Mouse (Mus musculus): ENCODE measurements around the gene Nufip2. TPM values are rescaled to one million over a fixed set of nuclear protein-coding genes. Genes with fewer than 3 reads are reported as not detected.
A peak's percentile ranks its signal among the peaks of the same experiment; 100 is the strongest.
"Not testable (repeated sequence)": the region's sequence is repeated elsewhere in the genome, so short reads cannot be mapped to it uniquely, and the experiment has no call there.

Gene Nufip2
- 104 and 109 TPM in 2 replicates for total RNA-seq (2017)

GRCm38 (mm10) chr11:77685383-77686265 lies at the start of gene Nufip2:
TSS of gene Nufip2 (plus strand) at chr11:77686155.
- peak; percentile 97 to 98 for ATAC-seq (replicated peaks in 1 of 2; ENCODE audit: insufficient read depth in 1 of 2, low FRiP score in 2 of 2, low TSS enrichment in 1 of 2, low read depth in 1 of 2, poor library complexity in 2 of 2, severe bottlenecking in 2 of 2)

DNA sequence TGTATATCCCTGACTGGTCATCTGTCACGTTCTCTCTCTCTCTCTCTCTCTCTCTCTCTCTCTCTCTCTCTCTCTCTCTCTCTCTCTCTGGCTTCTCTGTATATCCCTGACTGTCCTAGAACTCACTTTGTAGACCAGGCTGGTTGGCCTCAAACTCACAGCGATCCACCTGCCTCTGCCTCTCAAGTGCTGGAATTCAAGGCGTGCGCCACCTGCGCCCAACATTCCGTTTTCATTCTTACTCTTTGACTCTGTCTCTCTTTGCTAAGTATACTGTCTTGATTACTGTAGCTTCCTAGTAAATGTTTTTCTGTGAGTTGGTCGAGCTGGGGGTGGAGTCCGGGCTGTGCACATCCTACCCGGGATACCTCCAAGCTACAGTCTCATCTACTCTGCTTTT lies 44.6 kb upstream of the Nufip2 start:
- no peak for ATAC-seq (replicated peaks in 1 of 2; ENCODE audit: insufficient read depth in 1 of 2, low FRiP score in 2 of 2, low TSS enrichment in 1 of 2, low read depth in 1 of 2, poor library complexity in 2 of 2, severe bottlenecking in 2 of 2)

DNA sequence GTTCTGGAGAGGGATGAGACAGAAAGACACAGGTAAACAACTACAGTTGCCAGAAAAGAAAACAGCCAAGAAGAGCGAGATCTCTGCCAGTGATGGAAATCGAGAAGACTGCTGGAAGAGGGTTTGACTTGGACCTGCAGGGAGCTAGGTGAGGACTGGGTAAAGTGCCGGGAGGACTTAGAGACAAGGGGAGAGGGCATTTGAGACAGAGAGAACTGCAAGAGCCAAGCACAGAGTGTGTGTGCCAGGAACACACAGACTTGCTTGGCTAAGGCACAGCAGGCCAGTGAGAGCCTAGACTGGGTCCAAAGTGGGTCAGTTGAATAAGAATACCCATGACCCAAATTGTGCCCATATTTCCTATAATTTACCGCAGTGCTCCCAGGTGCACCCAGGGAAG lies 40.5 kb upstream of the Nufip2 start:
- ATAC-seq (replicated peaks in 1 of 2; ENCODE audit: insufficient read depth in 1 of 2, low FRiP score in 2 of 2, low TSS enrichment in 1 of 2, low read depth in 1 of 2, poor library complexity in 2 of 2, severe bottlenecking in 2 of 2) = no peak

DNA sequence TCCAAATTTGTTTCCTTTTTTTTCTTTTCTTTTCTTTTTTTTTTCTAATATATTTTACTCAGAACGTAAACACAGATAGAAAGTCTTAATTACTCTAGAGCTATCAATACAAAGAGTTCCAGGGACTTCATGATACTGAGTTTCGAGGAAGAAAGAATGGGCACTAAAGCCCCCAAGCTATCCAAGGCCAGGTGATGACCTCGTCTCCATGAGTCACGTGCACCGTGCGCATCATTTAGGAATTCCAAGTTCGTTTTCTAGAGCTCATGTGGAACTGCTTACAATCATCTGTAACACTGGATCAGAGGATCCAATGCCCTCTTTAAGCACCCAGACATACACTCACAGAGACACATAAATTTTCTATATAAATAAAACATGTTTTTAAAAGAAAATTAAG lies 37.1 kb upstream of the Nufip2 start:
- ATAC-seq (replicated peaks in 1 of 2; ENCODE audit: insufficient read depth in 1 of 2, low FRiP score in 2 of 2, low TSS enrichment in 1 of 2, low read depth in 1 of 2, poor library complexity in 2 of 2, severe bottlenecking in 2 of 2) = no peak

GRCm38 (mm10) chr11:77652484-77652883 lies 33.5 kb upstream of the Nufip2 start:
- ATAC-seq (replicated peaks in 1 of 2; ENCODE audit: insufficient read depth in 1 of 2, low FRiP score in 2 of 2, low TSS enrichment in 1 of 2, low read depth in 1 of 2, poor library complexity in 2 of 2, severe bottlenecking in 2 of 2) = no peak

DNA sequence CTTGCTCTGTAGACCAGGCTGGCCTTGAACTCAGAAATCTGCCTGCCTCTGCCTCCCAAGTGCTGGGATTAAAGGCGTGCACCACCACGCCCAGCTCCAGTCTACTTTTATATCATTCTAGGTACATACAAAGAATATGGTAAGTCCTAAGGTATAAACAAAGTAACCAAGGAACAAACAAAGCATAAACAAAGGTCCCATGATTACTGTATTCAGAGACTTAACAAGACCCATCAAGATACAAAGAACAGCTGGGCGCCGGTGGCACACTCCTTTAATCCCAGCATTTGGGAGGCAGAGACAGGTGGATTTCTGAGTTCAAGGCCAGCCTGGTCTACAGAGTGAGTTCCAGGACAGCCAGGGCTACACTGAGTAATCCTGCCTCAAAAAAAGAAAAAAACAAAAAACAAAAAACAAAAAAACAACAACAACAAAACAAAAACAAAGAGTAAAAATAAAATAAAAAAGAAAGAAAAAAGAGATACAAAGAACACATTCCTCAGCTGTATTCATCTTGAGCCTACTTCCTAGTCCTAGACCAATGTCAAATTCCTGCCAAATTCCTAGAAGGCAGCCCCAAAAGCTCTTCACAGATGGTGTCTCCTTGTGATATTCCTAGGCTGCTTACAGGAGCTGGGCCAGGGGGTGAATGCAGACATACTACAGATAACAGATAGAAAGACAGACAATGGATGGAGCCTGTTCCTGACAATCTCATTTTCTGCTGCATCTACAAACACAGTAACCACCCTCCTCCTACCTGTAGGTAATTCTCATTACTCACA lies 32.4 kb upstream of the Nufip2 start:
- ATAC-seq (replicated peaks in 1 of 2; ENCODE audit: insufficient read depth in 1 of 2, low FRiP score in 2 of 2, low TSS enrichment in 1 of 2, low read depth in 1 of 2, poor library complexity in 2 of 2, severe bottlenecking in 2 of 2) = not testable (repeated sequence)

- no peak for ATAC-seq (replicated peaks in 1 of 2; ENCODE audit: insufficient read depth in 1 of 2, low FRiP score in 2 of 2, low TSS enrichment in 1 of 2, low read depth in 1 of 2, poor library complexity in 2 of 2, severe bottlenecking in 2 of 2)
Observed at GRCm38 (mm10) chr11:77659986-77660385, 26.0 kb upstream of the Nufip2 start.

- ATAC-seq (replicated peaks in 1 of 2; ENCODE audit: insufficient read depth in 1 of 2, low FRiP score in 2 of 2, low TSS enrichment in 1 of 2, low read depth in 1 of 2, poor library complexity in 2 of 2, severe bottlenecking in 2 of 2) = no peak
Observed at GRCm38 (mm10) chr11:77663639-77664038, 22.3 kb upstream of the Nufip2 start.

GRCm38 (mm10) chr11:77664046-77664445 lies 21.9 kb upstream of the Nufip2 start:
- ATAC-seq (replicated peaks in 1 of 2; ENCODE audit: insufficient read depth in 1 of 2, low FRiP score in 2 of 2, low TSS enrichment in 1 of 2, low read depth in 1 of 2, poor library complexity in 2 of 2, severe bottlenecking in 2 of 2) = no peak

DNA sequence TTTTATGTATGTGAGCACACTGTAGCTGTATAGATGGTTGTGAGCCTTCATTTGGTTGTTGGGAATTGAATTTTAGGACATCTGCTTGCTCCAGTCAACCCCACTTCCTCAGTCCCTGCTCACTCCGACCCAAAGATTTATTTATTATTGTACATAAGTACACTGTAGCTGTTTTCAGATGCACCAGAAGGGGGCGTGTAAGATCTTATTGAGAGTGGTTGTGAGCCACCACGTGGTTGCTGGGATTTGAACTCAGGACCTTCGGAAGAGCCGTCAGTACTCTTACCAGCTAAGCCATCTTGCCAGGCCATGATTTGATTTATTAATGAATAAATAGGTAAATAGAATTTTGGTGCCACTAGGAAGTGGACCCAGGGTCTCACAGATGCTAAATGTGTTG lies 20.6 kb upstream of the Nufip2 start:
- ATAC-seq (replicated peaks in 1 of 2; ENCODE audit: insufficient read depth in 1 of 2, low FRiP score in 2 of 2, low TSS enrichment in 1 of 2, low read depth in 1 of 2, poor library complexity in 2 of 2, severe bottlenecking in 2 of 2) = not testable (repeated sequence)

GRCm38 (mm10) chr11:77666766-77667165 lies 19.2 kb upstream of the Nufip2 start:
- not testable (repeated sequence) for ATAC-seq (replicated peaks in 1 of 2; ENCODE audit: insufficient read depth in 1 of 2, low FRiP score in 2 of 2, low TSS enrichment in 1 of 2, low read depth in 1 of 2, poor library complexity in 2 of 2, severe bottlenecking in 2 of 2)

DNA sequence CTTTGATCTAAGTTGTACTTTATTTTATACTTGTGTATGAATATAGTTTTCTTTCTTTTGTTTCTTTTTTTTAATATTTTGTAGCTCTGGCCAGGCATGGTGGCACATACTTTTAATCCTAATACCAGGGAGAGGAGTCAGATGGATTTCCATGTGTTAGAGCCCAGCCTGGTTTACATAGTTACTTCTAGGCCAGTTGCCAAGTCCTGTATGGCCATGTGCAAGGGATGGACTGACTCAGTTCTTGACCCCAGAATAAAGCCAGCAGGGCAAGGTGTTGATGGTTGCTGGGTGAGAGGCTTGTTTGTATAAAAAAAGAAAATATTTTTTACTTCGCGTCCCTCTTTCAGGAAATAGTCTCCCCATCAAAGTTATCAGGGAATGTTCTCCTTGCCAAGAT lies 13.2 kb upstream of the Nufip2 start:
- no peak for ATAC-seq (replicated peaks in 1 of 2; ENCODE audit: insufficient read depth in 1 of 2, low FRiP score in 2 of 2, low TSS enrichment in 1 of 2, low read depth in 1 of 2, poor library complexity in 2 of 2, severe bottlenecking in 2 of 2)

GRCm38 (mm10) chr11:77673428-77673991 lies 12.4 kb upstream of the Nufip2 start:
- ATAC-seq (replicated peaks in 1 of 2; ENCODE audit: insufficient read depth in 1 of 2, low FRiP score in 2 of 2, low TSS enrichment in 1 of 2, low read depth in 1 of 2, poor library complexity in 2 of 2, severe bottlenecking in 2 of 2) = no peak

DNA sequence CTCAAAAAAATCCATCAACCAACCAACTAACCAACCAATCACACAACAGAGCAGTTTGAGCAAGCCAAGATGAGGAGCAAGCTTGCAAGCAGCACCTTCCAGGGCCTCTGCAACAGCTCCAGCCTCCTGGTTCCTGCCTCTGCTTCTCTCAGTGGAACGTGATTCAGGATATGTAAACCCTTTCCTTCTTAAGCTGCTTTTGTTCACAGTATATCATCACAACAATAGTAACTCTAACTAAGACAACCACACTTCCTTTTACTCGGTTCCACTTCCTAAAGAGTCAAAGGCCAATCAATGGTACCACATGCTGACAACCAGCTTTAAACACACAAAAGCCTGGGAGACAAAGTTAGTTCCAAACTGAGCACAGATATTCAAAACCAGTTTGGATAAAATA lies 5.9 kb upstream of the Nufip2 start:
- no peak for ATAC-seq (replicated peaks in 1 of 2; ENCODE audit: insufficient read depth in 1 of 2, low FRiP score in 2 of 2, low TSS enrichment in 1 of 2, low read depth in 1 of 2, poor library complexity in 2 of 2, severe bottlenecking in 2 of 2)

- ATAC-seq (replicated peaks in 1 of 2; ENCODE audit: insufficient read depth in 1 of 2, low FRiP score in 2 of 2, low TSS enrichment in 1 of 2, low read depth in 1 of 2, poor library complexity in 2 of 2, severe bottlenecking in 2 of 2) = no peak
Observed at GRCm38 (mm10) chr11:77684896-77685295, 1.1 kb upstream of the Nufip2 start.

DNA sequence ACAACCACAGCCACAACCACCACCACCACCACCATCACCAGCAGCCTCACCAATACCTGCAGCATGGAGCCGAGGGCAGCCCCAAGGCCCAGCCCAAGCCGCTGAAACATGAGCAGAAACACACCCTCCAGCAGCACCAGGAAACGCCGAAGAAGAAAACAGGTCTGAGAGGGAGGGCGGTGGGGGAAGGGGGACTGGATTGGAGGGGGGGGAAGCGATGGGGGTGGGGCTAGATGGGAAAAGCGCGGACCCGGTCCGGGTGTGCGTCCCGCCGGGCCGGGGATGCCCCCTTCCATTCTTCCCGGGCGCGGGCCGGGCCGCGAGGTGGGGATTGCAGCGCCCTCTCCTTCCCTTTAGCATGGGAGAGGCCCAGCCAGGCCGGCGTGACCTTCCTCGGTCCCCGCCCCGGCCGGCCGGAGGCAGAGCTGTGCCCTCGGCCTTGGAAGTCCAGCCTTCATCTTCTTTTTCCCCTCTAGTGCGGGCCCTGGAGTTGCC lies 438 bp downstream of the Nufip2 start:
- 0 out of 4 replicates have a peak, but pooled peaks of 1 of the 2 experiments have one; percentile 2 for ATAC-seq (replicated peaks in 1 of 2; ENCODE audit: insufficient read depth in 1 of 2, low FRiP score in 2 of 2, low TSS enrichment in 1 of 2, low read depth in 1 of 2, poor library complexity in 2 of 2, severe bottlenecking in 2 of 2)

- ATAC-seq (replicated peaks in 1 of 2; ENCODE audit: insufficient read depth in 1 of 2, low FRiP score in 2 of 2, low TSS enrichment in 1 of 2, low read depth in 1 of 2, poor library complexity in 2 of 2, severe bottlenecking in 2 of 2) = no peak
Observed at GRCm38 (mm10) chr11:77686841-77687540, 1.0 kb downstream of the Nufip2 start.

Measured in hematopoietic stem cell, adult 5-6 weeks (primary cell).